Mouse (Mus musculus) Patski (cell line): ENCODE data around the gene Rap1gap. TPM values are rescaled to one million over a fixed set of nuclear protein-coding genes. Genes with fewer than 3 reads are reported as not detected.

Source experiments
- ATAC-seq: fragments of 100-300 bp; one replicate; pipeline ENCODE4 v1.8.0; 2021
- CTCF ChIA-PET: fragments of 350-600 bp; sonication (Branson Sonifier 250); formaldehyde crosslinking; loops from one replicate; lab custom pipeline; 2022; ENCODE audit warnings: inconsistent platforms; lab: Charles Lee
- POLR2A ChIA-PET: fragments of 350-600 bp; sonication (Branson Sonifier 250); formaldehyde crosslinking; loops from one replicate; lab custom pipeline; 2022; ENCODE audit warnings: antibody characterized with exemption, inconsistent platforms; lab: Charles Lee
- DNase-seq: peaks from one replicate; pipeline ENCODE4 v3.0.0-alpha.2; 2011; ENCODE audit warnings: low read depth, low spot score
- H3K27me3 ChIP-seq: fragments of 371-371 bp; one replicate; pipeline ENCODE4 v1.5.1; 2021
- CTCF ChIP-seq: fragments of 100-300 bp; IDR thresholded peaks from one replicate; pipeline ENCODE4 v1.5.1; 2021
- in situ Hi-C: fragments of 300-500 bp; cut with MboI; formaldehyde crosslinking; loops from 3 replicates; pipeline ENCODE4 v1.11.1; 2018; ENCODE audit warnings: low pct_unique_long_range_greater_than_20kb, mixed read lengths
- polyA plus RNA-seq: library from polyadenylated mRNA; unstranded; gene quantifications from one replicate; pipeline ENCODE4 v1.2.3, GENCODE M21; 2021

The Rap1gap gene
- polyA plus RNA-seq, 1 experiment from 2014 or later = 48.4 TPM

- no peaks in the 10 kb centered on the region for H3K27me3 ChIP-seq
- CTCF ChIA-PET = no interaction called here
- no peak for TF ChIP-seq CTCF
- in situ Hi-C loops = no loop called here
- ATAC-seq (no peak), DNase-seq (no peak)
- POLR2A ChIA-PET = no interaction called here
Observed at GRCm38 (mm10) chr4:137772438-137773056, 108.0 kb downstream of the Rap1gap start.

GRCm38 (mm10) chr4:137773369-137773899, 108.9 kb downstream of the Rap1gap start:
- H3K27me3 ChIP-seq = no peaks in the 10 kb centered on the region
- no peak for DNase-seq

GRCm38 (mm10) chr4:137774013-137774412, 109.5 kb downstream of the Rap1gap start:
- ChIA-PET POLR2A (no interaction called here), CTCF (no interaction called here)
- H3K27me3 ChIP-seq = no peaks in the 10 kb centered on the region
- no peak for TF ChIP-seq CTCF
- in situ Hi-C loops = no loop called here
- ATAC-seq (no peak), DNase-seq (no peak)

More at GRCm38 (mm10) chr4:137773369-137773899, 108.9 kb downstream of the Rap1gap start:
- no peak for ATAC-seq
- in situ Hi-C loops = no loop called here
- ChIA-PET CTCF (no interaction called here), POLR2A (no interaction called here)
- TF ChIP-seq CTCF = no peak

- ATAC-seq (no peak), DNase-seq (no peak)
- no peak for TF ChIP-seq CTCF
- ChIA-PET POLR2A (no interaction called here), CTCF (no interaction called here)
- H3K27me3 ChIP-seq = no peaks in the 10 kb centered on the region
- in situ Hi-C loops = no loop called here
Observed at GRCm38 (mm10) chr4:137774505-137774904, 110.0 kb downstream of the Rap1gap start.

- ChIA-PET CTCF (no interaction called here), POLR2A (no interaction called here)
- no peaks in the 10 kb centered on the region for H3K27me3 ChIP-seq
- no peak for TF ChIP-seq CTCF
- ATAC-seq = no peak
- DNase-seq = no peak
- in situ Hi-C loops = no loop called here
Observed at GRCm38 (mm10) chr4:137777866-137778265, 113.3 kb downstream of the Rap1gap start.

GRCm38 (mm10) chr4:137778397-137779184, 114.1 kb downstream of the Rap1gap start:
- ChIA-PET POLR2A (no interaction called here), CTCF (no interaction called here)
- TF ChIP-seq CTCF = no peak
- ATAC-seq (no peak), DNase-seq (no peak)
- in situ Hi-C loops = no loop called here
- no peaks in the 10 kb centered on the region for H3K27me3 ChIP-seq

Other genes starting within 250 kb of the Rap1gap start
- gene Cela3b, start 234.2 kb upstream of the Rap1gap start, polyA plus RNA-seq = not detected
- gene 1700013G24Rik, start 211.4 kb upstream of the Rap1gap start, polyA plus RNA-seq = not detected
- 133 TPM for gene Hspg2, start 196.0 kb upstream of the Rap1gap start, polyA plus RNA-seq
- not detected for gene Ldlrad2, start 90.2 kb upstream of the Rap1gap start, polyA plus RNA-seq
- 57.0 TPM for gene Usp48, start 71.0 kb upstream of the Rap1gap start, polyA plus RNA-seq
- gene Alpl, start 131.7 kb downstream of the Rap1gap start, polyA plus RNA-seq = 2.0 TPM
- gene Ece1, start 197.5 kb downstream of the Rap1gap start, polyA plus RNA-seq = 147 TPM